Mouse (Mus musculus) ES-E14 (cell line): ENCODE measurements at regions not wholly inside any gene's neighbourhood (a gene's known extent, or its start where the extent isn't known, plus 50 kb on each side); places are given as distances from the start of the nearest gene placed in this dataset.

Source experiments
- DNase-seq: peaks from one replicate; pipeline ENCODE4 v3.0.0-alpha.2; 2013; ENCODE audit warnings: low read depth, low spot score
- H3K27ac ChIP-seq: 2 replicates; pipeline ENCODE4 v1.5.1; 2012; ENCODE audit warnings: low read depth, mild to moderate bottlenecking, low read length, moderate library complexity, mixed read lengths; ENCODE audit not compliant: poor library complexity, insufficient read depth, severe bottlenecking
- H3K36me3 ChIP-seq: 2 replicates; pipeline ENCODE4 v1.6.1; 2012; ENCODE audit warnings: mild to moderate bottlenecking, low read length, moderate library complexity, mixed read lengths; ENCODE audit not compliant: control insufficient read depth, poor library complexity, insufficient read depth, severe bottlenecking
- H3K4me1 ChIP-seq, 2 experiments: fragments of 150-350 bp in 1 of 2; sonication (generic) in 1 of 2; 2 replicates each; pipeline ENCODE4 v1.6.1; 2012; ENCODE audit warnings: low read length in 2 of 2, mild to moderate bottlenecking in 1 of 2, mixed read lengths in 1 of 2; ENCODE audit not compliant: control insufficient read depth in 2 of 2, insufficient read depth in 2 of 2, poor library complexity in 1 of 2
- H3K4me3 ChIP-seq, 2 experiments: fragments of 150-350 bp in 1 of 2; sonication (generic) in 1 of 2; 2 replicates each; pipeline ENCODE4 v1.5.1; 2012; ENCODE audit warnings: low read length in 2 of 2, low read depth in 1 of 2, mild to moderate bottlenecking in 1 of 2, mixed read lengths in 1 of 2; ENCODE audit not compliant: insufficient read depth in 1 of 2, poor library complexity in 1 of 2, severe bottlenecking in 1 of 2
- H3K9ac ChIP-seq: 2 replicates; pipeline ENCODE4 v1.6.1; 2012; ENCODE audit warnings: low read depth, mild to moderate bottlenecking, low read length, mixed read lengths; ENCODE audit not compliant: poor library complexity, insufficient read depth, severe bottlenecking
- H3K9me3 ChIP-seq: fragments of 150-350 bp; sonication (generic); 2 replicates; pipeline ENCODE4 v1.6.1; 2012; ENCODE audit warnings: low read depth, mild to moderate bottlenecking, low read length; ENCODE audit not compliant: control insufficient read depth, insufficient read depth
- CHD2 ChIP-seq: IDR thresholded peaks from 2 replicates; pipeline ENCODE4 v1.6.1; 2014; ENCODE audit warnings: mild to moderate bottlenecking, low read depth, low read length, inconsistent platforms
- HCFC1 ChIP-seq: IDR thresholded peaks from 2 replicates; pipeline ENCODE4 v1.6.1; 2012; ENCODE audit warnings: low read length, inconsistent platforms, borderline replicate concordance; ENCODE audit not compliant: insufficient read depth
- MAFK ChIP-seq: IDR thresholded peaks from 2 replicates; pipeline ENCODE4 v1.6.1; 2014; ENCODE audit warnings: mild to moderate bottlenecking, low read depth, low read length, inconsistent platforms; ENCODE audit not compliant: insufficient read depth
- ZC3H11A ChIP-seq: IDR thresholded peaks from 2 replicates; pipeline ENCODE4 v1.6.1; 2012; ENCODE audit warnings: low read depth, mild to moderate bottlenecking, inconsistent platforms, low read length, borderline replicate concordance
- ZNF384 ChIP-seq: IDR thresholded peaks from 2 replicates; pipeline ENCODE4 v1.6.1; 2012; ENCODE audit warnings: low read depth, low read length, inconsistent platforms
- in situ Hi-C, 2 experiments: fragments of 600-800 bp; cut with MboI; formaldehyde crosslinking; loops; one replicate each; pipeline ENCODE4 v1.15.1; 2025; ENCODE audit warnings: low sequenced_read_pairs in 2 of 2, inconsistent platforms in 1 of 2; ENCODE audit not compliant: unreplicated experiment in 2 of 2

DNA sequence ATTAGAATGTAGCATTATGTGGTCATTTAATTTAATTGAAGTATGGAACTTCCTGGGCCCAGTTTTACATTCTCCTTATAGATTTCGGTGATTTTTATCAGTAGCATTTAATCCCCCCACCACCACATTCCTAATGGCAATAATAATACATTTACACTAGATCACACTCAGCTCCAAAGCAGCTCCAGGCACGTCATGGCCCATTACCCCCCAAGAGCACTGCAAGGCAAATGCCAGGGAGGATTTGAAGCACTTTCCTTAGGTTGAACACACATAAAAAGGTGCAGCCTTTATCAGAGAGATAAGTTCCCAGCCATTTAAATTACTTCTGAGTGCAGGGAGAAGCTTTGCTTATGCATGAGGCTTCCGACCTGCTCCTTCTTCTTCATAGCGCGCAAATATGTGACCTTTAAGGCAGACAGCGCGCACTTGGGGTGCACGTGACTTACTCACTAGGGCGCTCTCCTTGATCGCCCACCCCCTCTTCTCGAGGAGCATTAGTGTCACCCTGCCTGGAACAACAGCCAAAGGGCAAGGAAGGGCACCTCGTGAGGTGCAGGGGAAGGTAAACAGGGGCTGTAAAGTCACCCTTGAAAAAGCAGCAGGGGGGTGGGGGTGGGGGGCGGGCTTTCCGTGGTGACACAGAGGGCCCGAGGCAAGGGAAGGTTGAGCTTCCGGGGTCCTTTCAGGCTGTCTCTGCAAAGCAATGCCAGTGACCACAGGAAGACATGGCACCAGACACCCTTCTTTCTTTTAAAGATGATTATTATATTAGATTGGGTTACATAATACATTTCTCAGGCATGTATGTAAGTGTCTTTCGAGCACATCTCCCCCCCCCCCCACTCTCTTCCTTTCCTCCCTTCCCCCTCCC lies 160.8 kb upstream of the Spats2l start:
- Histone ChIP-seq H3K4me1 (peaks cover 16 to 28% of the 10 kb centered on the region in 2 experiments; a peak in 3 of 4 replicates), H3K9ac (no peak overlapping the region), H3K36me3 (no peaks in the 10 kb centered on the region), H3K9me3 (no peaks in the 10 kb centered on the region), H3K4me3 (no peak overlapping the region), H3K27ac (no peak overlapping the region)
- no peak for DNase-seq
- in situ Hi-C loops: no loop called here
- TF ChIP-seq ZC3H11A (no peak), ZNF384 (no peak), MAFK (no peak), HCFC1 (no peak), CHD2 (no peak)

DNA sequence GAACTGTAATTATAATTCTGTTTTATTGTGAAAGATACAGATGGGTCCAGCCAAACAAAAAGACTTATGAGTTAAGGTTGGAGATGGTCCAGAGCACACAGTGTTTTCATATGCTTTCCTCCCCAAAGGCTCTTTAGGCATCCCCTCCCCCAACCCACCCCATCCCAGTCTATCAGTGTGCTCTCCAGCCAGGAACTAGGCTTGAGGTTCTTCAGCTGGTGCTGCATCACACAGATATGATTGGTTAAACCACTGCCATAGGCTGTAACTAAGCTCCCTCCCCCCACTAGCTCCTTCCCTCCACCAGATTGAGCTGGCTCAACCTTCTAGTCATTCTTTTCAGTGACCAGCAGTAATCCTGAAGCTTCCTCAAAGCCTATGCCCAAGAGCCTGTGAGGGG lies 158.8 kb upstream of the Spats2l start:
- H3K27ac ChIP-seq: no peak overlapping the region
- TF ChIP-seq HCFC1 (no peak), ZC3H11A (no peak), CHD2 (no peak), ZNF384 (no peak), MAFK (no peak)
- no peak overlapping the region for H3K4me3 ChIP-seq
- no peak overlapping the region for H3K9ac ChIP-seq
- H3K4me1 ChIP-seq: peaks cover 11 to 19% of the 10 kb centered on the region in 2 experiments; a peak in 3 of 4 replicates
- DNase-seq: no peak
- no peaks in the 10 kb centered on the region for H3K9me3 ChIP-seq
- H3K36me3 ChIP-seq: no peaks in the 10 kb centered on the region
- in situ Hi-C loops: no loop called here

DNA sequence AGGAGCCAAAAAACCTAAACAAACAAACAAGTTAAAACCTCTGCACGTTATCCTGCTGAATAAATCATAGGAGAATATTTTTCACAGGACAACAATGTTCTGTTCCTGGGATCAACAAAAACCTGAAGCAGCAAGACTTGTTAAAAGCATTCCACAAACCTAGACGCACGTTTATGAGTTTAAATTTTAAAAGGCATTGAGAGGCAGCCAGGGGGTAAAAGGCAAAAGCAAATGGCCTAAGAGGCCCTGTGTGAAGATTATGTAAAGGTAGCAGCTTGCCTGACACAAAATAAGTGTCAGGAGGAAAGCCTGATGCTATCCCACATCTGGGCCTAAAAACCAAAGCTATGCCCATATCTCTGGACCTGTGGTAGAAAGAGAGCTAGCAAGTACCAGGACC lies 156.6 kb upstream of the Spats2l start:
- DNase-seq: no peak
- Histone ChIP-seq H3K4me1 (peaks cover 5 to 8% of the 10 kb centered on the region in 2 experiments; a peak in 3 of 4 replicates), H3K9me3 (no peaks in the 10 kb centered on the region), H3K9ac (no peak overlapping the region), H3K36me3 (no peaks in the 10 kb centered on the region), H3K27ac (no peak overlapping the region), H3K4me3 (no peak overlapping the region)
- TF ChIP-seq CHD2: no peak
- no peak for TF ChIP-seq HCFC1
- TF ChIP-seq ZC3H11A: no peak
- TF ChIP-seq MAFK: no peak
- no peak for TF ChIP-seq ZNF384
- in situ Hi-C loops: no loop called here

DNA sequence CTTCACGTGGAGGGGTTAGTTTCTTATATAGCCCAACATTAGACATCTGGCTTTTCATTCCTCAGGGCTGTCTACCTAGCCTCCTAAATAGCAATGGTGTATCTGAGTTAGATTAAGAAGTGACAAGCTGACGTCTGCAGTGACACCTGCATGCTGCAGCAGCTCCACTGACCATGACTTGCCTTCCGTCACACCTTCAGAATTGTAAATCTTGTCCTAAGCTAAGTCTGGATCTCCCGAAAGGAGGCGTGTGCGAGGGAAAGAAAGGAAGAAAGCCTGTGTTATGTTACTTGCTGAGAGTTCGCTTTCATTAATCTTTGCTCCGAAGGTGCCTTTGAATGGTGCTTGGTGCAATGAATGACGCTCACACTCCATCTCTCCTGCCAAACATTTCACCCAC lies 151.4 kb upstream of the Spats2l start:
- DNase-seq: no peak
- in situ Hi-C loops: no loop called here
- TF ChIP-seq ZC3H11A (no peak), CHD2 (no peak), ZNF384 (no peak), MAFK (no peak), HCFC1 (no peak)
- no peaks in the 10 kb centered on the region; a peak in 1 of 4 replicates for H3K4me1 ChIP-seq
- no peaks in the 10 kb centered on the region for H3K9me3 ChIP-seq
- no peaks in the 10 kb centered on the region for H3K36me3 ChIP-seq
- H3K27ac ChIP-seq: no peak overlapping the region
- H3K4me3 ChIP-seq: no peak overlapping the region
- H3K9ac ChIP-seq: no peak overlapping the region
